Mouse (Mus musculus): ENCODE data around the gene Gm28557. TPM values are rescaled to one million over a fixed set of nuclear protein-coding genes. Genes with fewer than 3 reads are reported as not detected.
A peak's percentile ranks its signal among the peaks of the same experiment; 100 is the strongest.

The Gm28557 gene
- polyA plus RNA-seq, 2 experiments, result 1.3 to 1.8 TPM

GRCm38 (mm10) chr13:67090154-67090553, 18.2 kb downstream of the Gm28557 start:
- H3K27ac ChIP-seq, result no peak overlapping the region
- no peak for ATAC-seq (ENCODE audit: insufficient read depth)
- H3K4me3 ChIP-seq (ENCODE audit: insufficient read depth in 1 of 2, low read depth in 2 of 2, low read length in 2 of 2), result no peak overlapping the region
- H3K9me3 ChIP-seq (ENCODE audit: control insufficient read depth, low read length), result no peaks in the 10 kb centered on the region
- TF ChIP-seq CTCF (IDR thresholded peaks at IDR 0.05; ENCODE audit: low read depth), result no peak
- H3K27me3 ChIP-seq (ENCODE audit: control insufficient read depth, insufficient read depth, low read length), result no peaks in the 10 kb centered on the region
- no peak overlapping the region for H3K9ac ChIP-seq (replicated peaks)
- H3K4me1 ChIP-seq (replicated peaks; ENCODE audit: control insufficient read depth in 2 of 2, insufficient read depth in 2 of 2, low read length in 1 of 2), result no peaks in the 10 kb centered on the region
- no peak overlapping the region for H3K4me2 ChIP-seq (ENCODE audit: low read depth)
- DNase-seq (ENCODE audit: low read depth in 3 of 3, low spot score in 3 of 3), result no peak
- H3K36me3 ChIP-seq (replicated peaks; ENCODE audit: control insufficient read depth, insufficient read depth, low read depth), result no peaks in the 10 kb centered on the region
- WGBS (ENCODE audit: insufficient replicate concordance), result 29% methylated on average over 1 of the region's 1 CpGs

GRCm38 (mm10) chr13:67081946-67082345, 26.5 kb downstream of the Gm28557 start:
- H3K36me3 ChIP-seq (replicated peaks; ENCODE audit: control insufficient read depth, insufficient read depth, low read depth), result no peaks in the 10 kb centered on the region
- H3K4me2 ChIP-seq (ENCODE audit: low read depth), result peak overlapping the region; percentile 74
- H3K9ac ChIP-seq (replicated peaks), result no peak overlapping the region
- DNase-seq (ENCODE audit: low read depth in 3 of 3, low spot score in 3 of 3) (no peak), ATAC-seq (ENCODE audit: insufficient read depth) (no peak)
- TF ChIP-seq CTCF (IDR thresholded peaks at IDR 0.05; ENCODE audit: low read depth), result no peak
- no peak for TF ChIP-seq EP300 (IDR thresholded peaks at IDR 0.05; ENCODE audit: low read depth)
- H3K9me3 ChIP-seq (ENCODE audit: control insufficient read depth, low read length), result no peaks in the 10 kb centered on the region
- H3K27me3 ChIP-seq (ENCODE audit: control insufficient read depth, insufficient read depth, low read length), result no peaks in the 10 kb centered on the region
- peak overlapping the region in 1 of 2 experiments; percentile 60; a peak in 1 of 4 replicates for H3K4me3 ChIP-seq (ENCODE audit: insufficient read depth in 1 of 2, low read depth in 2 of 2, low read length in 2 of 2)
- no peak overlapping the region for H3K27ac ChIP-seq
- peaks cover 6 to 11% of the 10 kb centered on the region in 2 experiments; a peak in 3 of 4 replicates for H3K4me1 ChIP-seq (replicated peaks; ENCODE audit: control insufficient read depth in 2 of 2, insufficient read depth in 2 of 2, low read length in 1 of 2)
- WGBS (ENCODE audit: insufficient replicate concordance), result 38% methylated on average over 1 of the region's 1 CpGs

- H3K27ac ChIP-seq, result peak overlapping the region; percentile 26; the same call in 1 of the 2 replicates
- no peaks in the 10 kb centered on the region for H3K9me3 ChIP-seq (ENCODE audit: control insufficient read depth, low read length)
- peak overlapping the region; percentile 57 for H3K9ac ChIP-seq (replicated peaks)
- ATAC-seq (ENCODE audit: insufficient read depth) (peak; percentile 100), DNase-seq (ENCODE audit: low read depth in 3 of 3, low spot score in 3 of 3) (peak; percentile 50 to 61 (median 59))
- WGBS (ENCODE audit: insufficient replicate concordance), result under 1% methylated on average over 24 of the region's 24 CpGs
- H3K4me1 ChIP-seq (replicated peaks; ENCODE audit: control insufficient read depth in 2 of 2, insufficient read depth in 2 of 2, low read length in 1 of 2), result peaks cover 6 to 11% of the 10 kb centered on the region in 2 experiments; a peak in 3 of 4 replicates
- no peaks in the 10 kb centered on the region for H3K36me3 ChIP-seq (replicated peaks; ENCODE audit: control insufficient read depth, insufficient read depth, low read depth)
- peak overlapping the region; percentile 74 for H3K4me2 ChIP-seq (ENCODE audit: low read depth)
- TF ChIP-seq CTCF (IDR thresholded peaks at IDR 0.05; ENCODE audit: low read depth) (no peak), EP300 (IDR thresholded peaks at IDR 0.05; ENCODE audit: low read depth) (no peak)
- H3K4me3 ChIP-seq (ENCODE audit: insufficient read depth in 1 of 2, low read depth in 2 of 2, low read length in 2 of 2), result peak overlapping the region; percentile 60 to 95
- H3K27me3 ChIP-seq (ENCODE audit: control insufficient read depth, insufficient read depth, low read length), result no peaks in the 10 kb centered on the region
These were observed 27.2 kb downstream of the Gm28557 start for GRCm38 (mm10) chr13:67081142-67081713.

GRCm38 (mm10) chr13:67077244-67077643, 31.2 kb downstream of the Gm28557 start:
- DNase-seq (ENCODE audit: low read depth in 3 of 3, low spot score in 3 of 3) (no peak), ATAC-seq (ENCODE audit: insufficient read depth) (no peak)
- no peaks in the 10 kb centered on the region for H3K9me3 ChIP-seq (ENCODE audit: control insufficient read depth, low read length)
- peaks cover 2% of the 10 kb centered on the region; the same call in 1 of the 2 replicates for H3K36me3 ChIP-seq (replicated peaks; ENCODE audit: control insufficient read depth, insufficient read depth, low read depth)
- H3K27me3 ChIP-seq (ENCODE audit: control insufficient read depth, insufficient read depth, low read length), result no peaks in the 10 kb centered on the region
- H3K27ac ChIP-seq, result no peak overlapping the region
- H3K4me2 ChIP-seq (ENCODE audit: low read depth), result no peak overlapping the region
- 68% methylated on average over 2 of the region's 2 CpGs for WGBS (ENCODE audit: insufficient replicate concordance)
- H3K4me3 ChIP-seq (ENCODE audit: insufficient read depth in 1 of 2, low read depth in 2 of 2, low read length in 2 of 2), result no peak overlapping the region
- TF ChIP-seq EP300 (IDR thresholded peaks at IDR 0.05; ENCODE audit: low read depth), result no peak
- TF ChIP-seq CTCF (IDR thresholded peaks at IDR 0.05; ENCODE audit: low read depth), result no peak
- H3K4me1 ChIP-seq (replicated peaks; ENCODE audit: control insufficient read depth in 2 of 2, insufficient read depth in 2 of 2, low read length in 1 of 2), result peaks cover 6 to 11% of the 10 kb centered on the region in 2 experiments; a peak in 3 of 4 replicates
- no peak overlapping the region for H3K9ac ChIP-seq (replicated peaks)

- DNase-seq (ENCODE audit: low read depth in 3 of 3, low spot score in 3 of 3) (no peak), ATAC-seq (ENCODE audit: insufficient read depth) (no peak)
- H3K9ac ChIP-seq (replicated peaks), result no peak overlapping the region
- peaks cover 5% of the 10 kb centered on the region; the same call in 1 of the 2 replicates for H3K9me3 ChIP-seq (ENCODE audit: control insufficient read depth, low read length)
- H3K36me3 ChIP-seq (replicated peaks; ENCODE audit: control insufficient read depth, insufficient read depth, low read depth), result peaks cover 15% of the 10 kb centered on the region
- TF ChIP-seq CTCF (IDR thresholded peaks at IDR 0.05; ENCODE audit: low read depth), result no peak
- no peak overlapping the region for H3K4me3 ChIP-seq (ENCODE audit: insufficient read depth in 1 of 2, low read depth in 2 of 2, low read length in 2 of 2)
- H3K27ac ChIP-seq, result no peak overlapping the region
- WGBS (ENCODE audit: insufficient replicate concordance), result 75% methylated on average over 2 of the region's 2 CpGs
- no peaks in the 10 kb centered on the region for H3K4me1 ChIP-seq (replicated peaks; ENCODE audit: control insufficient read depth in 2 of 2, insufficient read depth in 2 of 2, low read length in 1 of 2)
- no peak overlapping the region for H3K4me2 ChIP-seq (ENCODE audit: low read depth)
- H3K27me3 ChIP-seq (ENCODE audit: control insufficient read depth, insufficient read depth, low read length), result no peaks in the 10 kb centered on the region
These were observed 35.6 kb downstream of the Gm28557 start for GRCm38 (mm10) chr13:67072786-67073185.
